Mouse (Mus musculus) left cerebral cortex, postnatal 36 days (tissue): Measurements from ENCODE around the gene Tuba1a. TPM values are rescaled to one million over a fixed set of nuclear protein-coding genes. Genes with fewer than 3 reads are reported as not detected.

Source experiments
- total RNA-seq, 2 experiments: library from RNA; stranded (reverse); gene quantifications; 2 replicates each; pipeline ENCODE4 v1.2.3; 2021

Gene Tuba1a
- total RNA-seq, 2 experiments from 2014 or later: 932 to 1,107 TPM

Other genes starting within 250 kb of the Tuba1a start
- gene Ccdc65, start 245.5 kb downstream of the Tuba1a start, total RNA-seq: 10 to 100 TPM; 12.5 to 14.4 TPM
- gene Fkbp11, start 225.5 kb downstream of the Tuba1a start, total RNA-seq: 1 to 10 TPM; 1.5 to 2.1 TPM
- gene Arf3, start 190.5 kb downstream of the Tuba1a start, total RNA-seq: 100 to 1,000 TPM; 721 to 734 TPM
- 1 to 10 TPM in 1 of 2 experiments, under 1 TPM in 1; 0.59 to 1.1 TPM for gene Wnt10b, start 175.6 kb downstream of the Tuba1a start, total RNA-seq
- gene Wnt1, start 163.8 kb downstream of the Tuba1a start, total RNA-seq: not detected
- gene Ddn, start 144.2 kb downstream of the Tuba1a start, total RNA-seq: 100 to 1,000 TPM; 827 to 848 TPM
- 10 to 100 TPM; 49.1 to 50.0 TPM for gene Prkag1, start 122.2 kb downstream of the Tuba1a start, total RNA-seq
- 10 to 100 TPM; 69.9 to 98.8 TPM for gene Kmt2d, start 82.5 kb downstream of the Tuba1a start, total RNA-seq
- 10 to 100 TPM in 1 of 2 experiments, 1 to 10 TPM in 1; 9.0 to 10.5 TPM for gene Rhebl1, start 59.2 kb downstream of the Tuba1a start, total RNA-seq
- under 1 TPM in 1 of 2 experiments, not detected in 1; 0.35 TPM for gene Dhh, start 55.2 kb downstream of the Tuba1a start, total RNA-seq
- gene Lmbr1l, start 35.5 kb downstream of the Tuba1a start, total RNA-seq: 10 to 100 TPM; 12.6 to 16.6 TPM
- 100 to 1,000 TPM; 509 to 602 TPM for gene Tuba1b, start 19.1 kb downstream of the Tuba1a start, total RNA-seq
- gene Gm49450, start 152 bp downstream of the Tuba1a start, total RNA-seq: not detected
- 10 to 100 TPM; 60.3 to 78.5 TPM for gene Tuba1c, start 76.2 kb upstream of the Tuba1a start, total RNA-seq
- gene Prph, start 101.5 kb upstream of the Tuba1a start, total RNA-seq: 1 to 10 TPM in 1 of 2 experiments, under 1 TPM in 1; 0.97 to 1.8 TPM
- under 1 TPM in 1 of 2 experiments, not detected in 1; 0.32 TPM for gene Troap, start 120.9 kb upstream of the Tuba1a start, total RNA-seq
- gene C1ql4, start 134.1 kb upstream of the Tuba1a start, total RNA-seq: not detected
- gene Dnajc22, start 139.5 kb upstream of the Tuba1a start, total RNA-seq: under 1 TPM; 0.25 to 0.27 TPM
- 10 to 100 TPM; 35.2 to 37.5 TPM for gene Spats2, start 172.2 kb upstream of the Tuba1a start, total RNA-seq